8 mouse cellular contexts compared by ENCODE assay signal in the genomic region with DNA sequence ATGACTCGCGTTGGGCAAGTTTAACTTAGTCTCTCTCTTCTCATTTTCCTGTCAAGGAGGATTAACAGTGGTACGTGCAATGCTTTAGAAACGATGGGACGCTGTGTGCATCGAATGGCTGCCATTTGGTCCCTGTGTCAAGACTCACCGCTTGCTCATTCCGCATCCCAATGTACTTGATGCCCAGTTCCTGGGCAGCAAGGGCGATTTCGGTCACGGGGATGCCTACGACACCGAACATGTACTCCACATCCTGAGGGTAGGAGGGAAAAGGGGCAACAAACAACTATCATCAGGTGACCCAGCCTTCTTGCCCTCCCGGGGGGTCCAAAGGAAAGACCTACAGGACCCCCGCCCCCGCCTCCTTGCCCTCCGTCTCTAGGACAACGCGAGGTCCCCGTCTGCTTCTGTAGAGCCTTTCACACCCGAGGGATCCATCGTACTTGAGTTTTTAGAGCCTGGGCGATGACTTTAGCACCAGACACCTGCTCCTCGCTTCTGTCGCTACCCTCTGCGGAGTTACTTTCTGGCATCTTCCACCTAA. TPM values are rescaled to one million over a fixed set of nuclear protein-coding genes. Genes with fewer than 3 reads are reported as not detected.
DNase-seq lines count a peak whose midpoint lies in the region; ATAC-seq lines count a peak whose summit lies in the region.

A gene (minus strand): TSS at position 533 of the 544 bp plus-strand sequence.

- H3K36me3 ChIP-seq in limb, embryonic 12.5 days, result no peaks in the 10 kb centered on the region
- no peaks in the 10 kb centered on the region for H3K36me3 ChIP-seq in neural tube, embryonic 15.5 days

- WGBS in limb, embryonic 12.5 days, result 6% methylated on average over 26 of the region's 26 CpGs
- 3% methylated on average over 26 of the region's 26 CpGs for WGBS in neural tube, embryonic 15.5 days

- ATAC-seq in limb, embryonic 12.5 days (ENCODE audit: insufficient number of reproducible peaks, insufficient read depth, low FRiP score, low TSS enrichment, low read depth), result no peak; the same call in 1 of the 2 replicates
- peak; percentile 37; the same call in 1 of the 2 replicates for ATAC-seq in neural tube, embryonic 15.5 days (ENCODE audit: low FRiP score)
- ATAC-seq in megakaryocyte progenitor cell, adult 5-6 weeks (replicated peaks; ENCODE audit: poor library complexity), result no peak

- H3K4me3 ChIP-seq in limb, embryonic 12.5 days (replicated peaks), result peak within 1 kb of the TSS; percentile 56
- H3K4me3 ChIP-seq in neural tube, embryonic 15.5 days (replicated peaks), result peak within 1 kb of the TSS; percentile 82

- peak within 1 kb of the TSS; percentile 88 for H3K27ac ChIP-seq in limb, embryonic 12.5 days
- peak within 1 kb of the TSS; percentile 92 for H3K27ac ChIP-seq in neural tube, embryonic 15.5 days (replicated peaks)

- peak within 1 kb of the TSS; percentile 93 for H3K4me2 ChIP-seq in limb, embryonic 12.5 days
- peak within 1 kb of the TSS; percentile 96 for H3K4me2 ChIP-seq in neural tube, embryonic 15.5 days

- peak within 1 kb of the TSS; percentile 67 for H3K9ac ChIP-seq in limb, embryonic 12.5 days (replicated peaks)
- peak within 1 kb of the TSS; percentile 67 for H3K9ac ChIP-seq in neural tube, embryonic 15.5 days (replicated peaks)

- no peaks in the 10 kb centered on the region for H3K27me3 ChIP-seq in limb, embryonic 12.5 days
- H3K27me3 ChIP-seq in neural tube, embryonic 15.5 days (replicated peaks), result no peaks in the 10 kb centered on the region

- peaks cover 15% of the 10 kb centered on the region for H3K4me1 ChIP-seq in limb, embryonic 12.5 days (replicated peaks)
- peaks cover 17% of the 10 kb centered on the region for H3K4me1 ChIP-seq in neural tube, embryonic 15.5 days

- no peaks in the 10 kb centered on the region for H3K9me3 ChIP-seq in limb, embryonic 12.5 days
- H3K9me3 ChIP-seq in neural tube, embryonic 15.5 days (replicated peaks), result no peaks in the 10 kb centered on the region

- peak; percentile 42 for DNase-seq in cerebellum, adult 9-11 months
- DNase-seq in cerebellum, adult 8-10 months, result no peak
- DNase-seq in thymus, postnatal 25 days, result peak; percentile 21
- no peak for DNase-seq in thymus, postnatal 10 days (ENCODE audit: low spot score in 2 of 2)
- no peak for DNase-seq in urinary bladder, postnatal 14 days (ENCODE audit: low spot score)

RNA-seq across cellular contexts. Expression of the gene that starts here (rescaled TPM):
- polyA plus RNA-seq in limb, embryonic 12.5 days (2016; fragmentation: Nextera tagmentation; extraction: Ambion mirVana), result 2.0 TPM in 1 of 2 replicates, not detected in the other
- 0.24 and 0.59 TPM in 2 replicates for polyA plus RNA-seq in neural tube, embryonic 15.5 days (2015; fragmentation: Nextera tagmentation; extraction: Ambion mirVana)
- not detected in 2 replicates for total RNA-seq in megakaryocyte progenitor cell, adult 5-6 weeks (2015)
- total RNA-seq in megakaryocyte progenitor cell, adult 5-6 weeks (2017), result not detected in 2 replicates

Comparison
In these comparisons a context has a peak if more than half of its experiments do, and no peak if none do; other contexts are left out.
1. DNase-seq: peak in cerebellum, adult 9-11 months (single experiment) and thymus, postnatal 25 days (single experiment); none in cerebellum, adult 8-10 months (single experiment), thymus, postnatal 10 days (0 of 2) and urinary bladder, postnatal 14 days (single experiment).
2. Peak in ATAC-seq, H3K4me3 ChIP-seq, H3K27ac ChIP-seq, H3K9ac ChIP-seq and H3K4me2 ChIP-seq in neural tube, embryonic 15.5 days; RNA of the gene not detected or under 1 TPM.